Mouse (Mus musculus) olfactory bulb, adult 2 months (tissue): Measurements from ENCODE around the gene Tlcd1.

Source experiments
- CTCF ChIP-seq: fragments of 200-500 bp; IDR thresholded peaks from 2 replicates; pipeline ENCODE4 v1.5.1; 2012; ENCODE audit warnings: low read depth, mild to moderate bottlenecking, low read length, moderate library complexity; ENCODE audit not compliant: insufficient read depth
- POLR2A ChIP-seq: fragments of 200-500 bp; IDR thresholded peaks from 2 replicates; pipeline ENCODE4 v1.6.1; 2012; ENCODE audit warnings: mild to moderate bottlenecking, low read depth, low read length, moderate library complexity; ENCODE audit not compliant: insufficient read depth

- no peak for TF ChIP-seq CTCF
- no peak for TF ChIP-seq POLR2A
These were observed 625 bp upstream of the Tlcd1 start for GRCm38 (mm10) chr11:78175771-78176401.
